Mouse (Mus musculus) heart, embryonic 16.5 days (tissue): ENCODE measurements at regions not wholly inside any gene's neighbourhood (a gene's known extent, or its start where the extent isn't known, plus 50 kb on each side); places are given as distances from the start of the nearest gene placed in this dataset.
A peak's percentile ranks its signal among the peaks of the same experiment; 100 is the strongest.

Experiments
- ATAC-seq: fragments of 200-750 bp; cut with Nextera tagmentation; replicated peaks from 2 replicates; pipeline ENCODE4 v1.8.0; 2017; ENCODE audit warnings: moderate number of reproducible peaks; ENCODE audit not compliant: insufficient read depth, low FRiP score; ENCODE audit errors: extremely low read depth
- H3K27ac ChIP-seq: fragments of 300-500 bp; sonication (generic); 2 replicates; pipeline ENCODE4 v1.5.1; 2014; ENCODE audit warnings: mild to moderate bottlenecking, low read length, control low read depth, moderate library complexity
- H3K27me3 ChIP-seq: fragments of 300-500 bp; sonication (generic); 2 replicates; pipeline ENCODE4 v1.6.1; 2014; ENCODE audit warnings: low read length, mixed read lengths; ENCODE audit not compliant: control insufficient read depth, insufficient read depth
- H3K36me3 ChIP-seq: fragments of 300-500 bp; sonication (generic); 2 replicates; pipeline ENCODE4 v1.6.1; 2014; ENCODE audit not compliant: control insufficient read depth, insufficient read depth
- H3K4me1 ChIP-seq: fragments of 300-500 bp; sonication (generic); 2 replicates; pipeline ENCODE4 v1.6.1; 2014; ENCODE audit warnings: low read length, mixed read lengths; ENCODE audit not compliant: control insufficient read depth, insufficient read depth
- H3K4me2 ChIP-seq: fragments of 300-500 bp; sonication (generic); 2 replicates; pipeline ENCODE4 v1.6.1; 2014; ENCODE audit warnings: low read depth, mild to moderate bottlenecking, control low read depth, low read length
- H3K4me3 ChIP-seq: fragments of 300-500 bp; sonication (generic); 2 replicates; pipeline ENCODE4 v1.5.1; 2014; ENCODE audit warnings: mild to moderate bottlenecking, control low read depth, low read length
- H3K9ac ChIP-seq: fragments of 300-500 bp; sonication (generic); 2 replicates; pipeline ENCODE4 v1.6.1; 2014; ENCODE audit warnings: low read length, control low read depth
- H3K9me3 ChIP-seq: fragments of 300-500 bp; sonication (generic); replicated peaks from 2 replicates; pipeline ENCODE4 v1.6.1; 2016; ENCODE audit warnings: low read length; ENCODE audit not compliant: control insufficient read depth
- WGBS: fragments of 180-500 bp; shearing (Covaris S2); extraction: QIAGEN DNeasy Blood & Tissue Kit; methylation state at CpG from one replicate; pipeline ENCODE4 v1.1.7; 2014; 5-methylcytosine and 5-hydroxymethylcytosine counted together

- peaks cover 4% of the 10 kb centered on the region; the same call in 1 of the 2 replicates for H3K9me3 ChIP-seq
- no peak for ATAC-seq
- H3K27me3 ChIP-seq: peaks cover 4% of the 10 kb centered on the region; the same call in 1 of the 2 replicates
- H3K4me3 ChIP-seq: peak overlapping the region; percentile 44
- 0 out of 2 replicates have a peak, but pooled peaks cover 2% of the 10 kb centered on the region for H3K4me1 ChIP-seq
- peak overlapping the region; percentile 38 for H3K9ac ChIP-seq
- under 1% methylated on average over 38 of the region's 38 CpGs for WGBS
- H3K36me3 ChIP-seq: no peaks in the 10 kb centered on the region
- peak overlapping the region; percentile 69 for H3K4me2 ChIP-seq
- H3K27ac ChIP-seq: no peak overlapping the region
Observed at GRCm38 (mm10) chr6:71048199-71049094, 92.1 kb downstream of the Foxi3 start.

DNA sequence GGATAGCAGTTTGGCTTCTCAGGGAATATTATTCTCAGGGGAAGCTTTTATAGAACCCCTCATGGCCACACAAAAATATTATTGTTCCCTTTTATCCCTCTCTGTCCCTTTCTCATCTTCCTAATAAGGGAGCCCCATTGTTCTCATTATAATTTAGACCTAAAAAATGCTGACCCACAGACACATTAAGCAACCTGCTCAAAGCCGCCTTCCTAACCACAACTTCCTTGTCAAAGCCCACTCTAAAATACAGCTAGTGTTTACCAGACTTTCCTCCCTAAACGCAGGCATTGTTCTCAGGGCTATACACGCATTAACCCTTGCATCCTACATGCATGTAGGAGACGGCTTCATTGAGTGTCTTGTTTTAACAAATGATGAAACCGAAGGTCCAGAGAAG is 93.9 kb downstream of the Foxi3 start:
- Histone ChIP-seq H3K9ac (no peak overlapping the region), H3K4me1 (0 out of 2 replicates have a peak, but pooled peaks cover 2% of the 10 kb centered on the region), H3K27ac (no peak overlapping the region), H3K4me3 (no peak overlapping the region), H3K9me3 (peaks cover 4% of the 10 kb centered on the region; the same call in 1 of the 2 replicates), H3K27me3 (peaks cover 4% of the 10 kb centered on the region; the same call in 1 of the 2 replicates), H3K36me3 (no peaks in the 10 kb centered on the region), H3K4me2 (no peak overlapping the region)
- 46% methylated on average over 5 of the region's 5 CpGs for WGBS
- no peak for ATAC-seq

DNA sequence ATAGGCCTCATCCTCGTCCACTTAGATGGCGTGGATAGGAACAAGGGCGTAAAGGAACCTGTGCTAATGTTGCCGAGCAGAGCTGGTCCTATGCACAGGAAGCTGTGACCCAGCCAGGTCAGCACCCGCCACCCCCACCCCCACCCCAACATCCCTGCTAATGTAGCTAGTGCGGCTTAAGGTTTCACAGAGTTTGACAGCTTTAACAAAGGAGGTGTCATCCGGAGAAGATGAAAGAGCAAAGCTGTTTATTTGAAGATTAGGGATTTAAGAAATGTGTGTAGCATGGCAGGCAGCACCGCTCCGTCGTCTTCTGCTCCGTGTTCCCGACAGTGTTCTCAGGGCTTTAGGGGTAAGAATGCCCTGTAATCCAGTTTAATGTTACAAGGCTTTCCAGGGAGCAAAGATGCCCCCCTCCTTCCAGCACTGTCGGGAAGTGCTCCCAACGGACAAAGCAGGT is 93.5 kb downstream of the Thnsl2 start:
- Histone ChIP-seq H3K27ac (no peak overlapping the region), H3K4me1 (0 out of 2 replicates have a peak, but pooled peaks cover 2% of the 10 kb centered on the region), H3K9ac (no peak overlapping the region), H3K36me3 (no peaks in the 10 kb centered on the region), H3K4me2 (no peak overlapping the region), H3K9me3 (peaks cover 4% of the 10 kb centered on the region; the same call in 1 of the 2 replicates), H3K27me3 (peaks cover 4% of the 10 kb centered on the region; the same call in 1 of the 2 replicates), H3K4me3 (no peak overlapping the region)
- ATAC-seq: no peak
- 14% methylated on average over 14 of the region's 14 CpGs for WGBS

GRCm38 (mm10) chr6:71057209-71057858 is 86.9 kb downstream of the Thnsl2 start:
- Histone ChIP-seq H3K9ac (no peak overlapping the region), H3K36me3 (no peaks in the 10 kb centered on the region), H3K4me2 (no peak overlapping the region), H3K27ac (no peak overlapping the region), H3K4me1 (no peaks in the 10 kb centered on the region), H3K27me3 (no peaks in the 10 kb centered on the region), H3K4me3 (no peak overlapping the region), H3K9me3 (no peaks in the 10 kb centered on the region)
- 55% methylated on average over 6 of the region's 6 CpGs for WGBS
- no peak for ATAC-seq

DNA sequence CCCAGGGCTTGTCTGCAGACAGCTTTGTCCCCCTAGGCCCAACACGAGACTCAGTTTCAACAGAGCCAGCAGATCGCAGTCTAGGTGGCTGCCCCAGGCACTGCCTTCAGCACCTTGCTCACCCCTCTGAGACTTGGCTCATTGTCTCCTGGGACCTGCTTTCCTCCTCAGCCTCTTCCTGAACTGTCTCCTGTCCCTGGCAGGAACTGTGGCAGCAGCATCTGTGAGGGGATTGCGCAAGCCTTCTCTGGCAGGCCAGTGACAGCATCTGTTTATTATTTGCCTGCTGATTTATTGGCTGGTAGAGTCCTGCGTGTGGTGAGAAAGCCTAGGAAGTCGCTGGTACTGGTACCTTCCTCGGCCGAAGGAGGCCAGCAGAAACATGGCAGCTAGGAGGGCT is 84.1 kb downstream of the Thnsl2 start:
- WGBS: 52% methylated on average over 7 of the region's 7 CpGs
- no peaks in the 10 kb centered on the region for H3K4me1 ChIP-seq
- no peaks in the 10 kb centered on the region for H3K36me3 ChIP-seq
- ATAC-seq: no peak
- no peak overlapping the region for H3K4me2 ChIP-seq
- no peak overlapping the region for H3K9ac ChIP-seq
- H3K9me3 ChIP-seq: no peaks in the 10 kb centered on the region
- no peak overlapping the region for H3K27ac ChIP-seq
- H3K4me3 ChIP-seq: no peak overlapping the region
- H3K27me3 ChIP-seq: no peaks in the 10 kb centered on the region

DNA sequence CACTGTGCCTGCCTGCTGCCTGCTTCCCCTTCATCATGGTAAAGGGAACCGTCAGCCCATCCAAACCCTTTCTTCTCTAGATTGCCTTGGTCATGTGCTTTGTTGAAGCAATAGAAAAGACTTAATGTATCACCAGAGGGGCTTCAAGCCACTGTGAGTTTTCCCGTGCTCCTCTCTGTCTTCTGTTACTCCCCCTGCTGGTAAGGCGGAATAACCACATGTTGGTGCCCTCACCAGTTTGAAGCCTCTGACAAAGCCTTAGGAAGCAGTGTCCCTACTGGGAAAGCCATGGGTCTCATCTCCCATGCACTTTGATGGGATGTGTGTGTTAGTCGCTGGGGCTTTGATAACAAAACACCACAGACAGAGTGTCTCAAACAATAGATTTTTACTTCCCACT is 81.3 kb downstream of the Thnsl2 start:
- H3K4me1 ChIP-seq: no peaks in the 10 kb centered on the region
- no peak overlapping the region for H3K9ac ChIP-seq
- ATAC-seq: no peak
- H3K9me3 ChIP-seq: no peaks in the 10 kb centered on the region
- H3K27ac ChIP-seq: no peak overlapping the region
- no peaks in the 10 kb centered on the region for H3K36me3 ChIP-seq
- no peaks in the 10 kb centered on the region for H3K27me3 ChIP-seq
- no peak overlapping the region for H3K4me2 ChIP-seq
- no peak overlapping the region for H3K4me3 ChIP-seq
- 71% methylated on average over 4 of the region's 4 CpGs for WGBS

DNA sequence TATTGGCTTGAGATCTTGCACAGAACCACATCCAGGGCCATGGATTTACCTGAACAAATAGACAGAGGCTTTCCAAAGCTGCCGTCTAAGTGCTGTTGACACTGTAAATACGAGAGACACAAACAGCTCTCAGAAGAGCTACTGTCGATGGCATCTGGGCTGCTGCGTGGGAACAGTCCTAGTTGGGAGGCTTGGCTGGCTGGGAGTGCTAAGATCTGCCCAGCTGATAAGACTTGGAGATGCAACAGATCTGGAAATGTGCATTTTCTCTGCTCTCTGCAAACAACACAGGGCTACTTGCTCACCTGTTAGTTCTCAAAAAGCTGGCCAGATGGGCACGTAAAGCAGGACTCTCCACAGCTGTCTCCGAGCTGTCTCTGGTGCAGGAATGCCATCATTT is 78.8 kb downstream of the Thnsl2 start:
- no peaks in the 10 kb centered on the region for H3K36me3 ChIP-seq
- no peak overlapping the region for H3K4me2 ChIP-seq
- H3K9me3 ChIP-seq: no peaks in the 10 kb centered on the region
- no peak overlapping the region for H3K9ac ChIP-seq
- H3K4me1 ChIP-seq: no peaks in the 10 kb centered on the region
- peaks cover 2% of the 10 kb centered on the region; the same call in 1 of the 2 replicates for H3K27me3 ChIP-seq
- H3K27ac ChIP-seq: no peak overlapping the region
- WGBS: 50% methylated on average over 6 of the region's 6 CpGs
- H3K4me3 ChIP-seq: no peak overlapping the region
- no peak for ATAC-seq

- no peak overlapping the region for H3K27ac ChIP-seq
- no peaks in the 10 kb centered on the region for H3K4me1 ChIP-seq
- H3K27me3 ChIP-seq: peaks cover 2% of the 10 kb centered on the region; the same call in 1 of the 2 replicates
- H3K9me3 ChIP-seq: no peaks in the 10 kb centered on the region
- ATAC-seq: no peak
- H3K4me2 ChIP-seq: no peak overlapping the region
- 44% methylated on average over 4 of the region's 4 CpGs for WGBS
- H3K4me3 ChIP-seq: no peak overlapping the region
- no peaks in the 10 kb centered on the region for H3K36me3 ChIP-seq
- no peak overlapping the region for H3K9ac ChIP-seq
Observed at GRCm38 (mm10) chr6:71069229-71069628, 75.0 kb downstream of the Thnsl2 start.

DNA sequence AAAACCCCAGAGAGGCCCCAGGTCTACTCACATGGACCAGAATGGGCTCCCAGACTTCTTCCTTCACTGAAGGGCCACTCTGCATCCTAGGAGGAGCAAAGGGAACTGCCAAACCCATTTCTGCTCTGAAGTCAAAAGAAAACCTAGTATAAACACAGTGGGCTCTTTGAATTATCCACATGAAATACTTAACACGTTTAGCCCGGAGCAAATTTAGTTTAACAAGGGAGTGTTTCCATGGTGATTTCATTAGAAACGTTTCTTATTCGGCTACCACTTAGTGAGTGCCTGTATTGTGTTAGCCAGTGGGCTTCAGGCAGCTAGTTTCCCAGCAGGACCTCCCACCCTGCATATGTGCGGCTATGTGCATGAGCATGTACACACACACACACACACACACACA is 69.4 kb downstream of the Thnsl2 start:
- Histone ChIP-seq H3K4me3 (no peak overlapping the region), H3K27ac (no peak overlapping the region), H3K4me1 (no peaks in the 10 kb centered on the region), H3K27me3 (peaks cover under 1% of the 10 kb centered on the region; the same call in 1 of the 2 replicates), H3K4me2 (no peak overlapping the region), H3K36me3 (no peaks in the 10 kb centered on the region), H3K9ac (no peak overlapping the region), H3K9me3 (no peaks in the 10 kb centered on the region)
- ATAC-seq: no peak
- WGBS: 67% methylated on average over 5 of the region's 5 CpGs
